Comparison of ENCODE assay signal across 8 mouse cellular contexts in the genomic region with DNA sequence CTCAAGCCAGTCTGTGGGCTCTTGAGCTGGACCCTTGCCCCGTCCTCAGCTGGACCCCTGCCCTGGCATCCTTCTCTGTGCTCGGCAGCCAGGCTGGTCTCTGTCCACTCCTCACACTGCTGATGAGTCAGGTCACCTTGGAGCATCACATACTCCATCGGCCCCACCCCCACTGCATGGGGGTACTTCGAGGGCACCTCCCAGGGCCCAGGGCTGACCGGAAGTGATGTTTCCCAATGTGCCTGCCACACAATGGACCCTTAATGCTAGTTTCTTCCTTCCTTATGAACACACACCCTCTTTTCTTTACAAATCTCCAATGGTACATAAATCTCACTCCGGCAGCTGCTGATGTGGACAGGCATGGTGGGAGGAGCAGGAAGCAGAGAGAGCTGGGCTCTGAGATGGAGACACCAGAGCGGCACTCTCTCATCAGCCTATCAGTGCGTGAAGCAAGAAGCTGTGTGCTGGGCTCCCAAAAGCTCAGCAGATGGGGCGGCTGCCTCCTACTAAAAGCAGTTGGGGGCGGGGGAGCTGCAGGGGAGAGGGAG.
DNase-seq lines count a peak whose midpoint lies in the region; ATAC-seq and TF ChIP-seq lines count a peak whose summit lies in the region.
"Had no signal": no experiment of that assay in that cellular context is flagged by ENCODE, and none has a peak within 500 bp of the region (broad histone marks: within the 10 kb centered on the region; RNA-seq: fewer than 3 reads in every experiment).

No protein-coding gene starts in this region.

- no peak for TF ChIP-seq CTCF in thymus, adult 2 months (IDR thresholded peaks at IDR 0.05; ENCODE audit: borderline replicate concordance, control insufficient read depth, extremely low read depth, insufficient read depth, low read length, poor library complexity)

- H3K4me1 ChIP-seq in thymus, adult 2 months (replicated peaks; ENCODE audit: control insufficient read depth, insufficient read depth, low read length), result peaks cover 54% of the 10 kb centered on the region
- peaks cover 37% of the 10 kb centered on the region for H3K4me1 ChIP-seq in heart, embryonic 15.5 days (replicated peaks)
- H3K4me1 ChIP-seq in liver, embryonic 15.5 days (replicated peaks), result 0 out of 2 replicates have a peak, but pooled peaks cover 5% of the 10 kb centered on the region

- H3K4me2 ChIP-seq in heart, embryonic 15.5 days, result no peak overlapping the region
- H3K4me2 ChIP-seq in liver, embryonic 15.5 days, result no peak overlapping the region
- H3K4me2 ChIP-seq: hindbrain, embryonic 15.5 days had no signal

- DNase-seq in thymus, postnatal 14 days, result peak; percentile 43
- no peak for DNase-seq in thymus, adult 2 months
- peak; percentile 73 to 87 for DNase-seq in kidney, postnatal 25 days
- peak; percentile 53 for DNase-seq in right cerebral cortex, postnatal 14 days
- DNase-seq in urinary bladder, postnatal 25 days (ENCODE audit: low spot score), result no peak

- no peaks in the 10 kb centered on the region for H3K27me3 ChIP-seq in thymus, adult 2 months (ENCODE audit: control insufficient read depth, insufficient read depth, low read length)
- H3K27me3 ChIP-seq in heart, embryonic 15.5 days, result no peaks in the 10 kb centered on the region
- no peaks in the 10 kb centered on the region for H3K27me3 ChIP-seq in liver, embryonic 15.5 days
- H3K27me3 ChIP-seq: hindbrain, embryonic 15.5 days had no signal

- no peak for TF ChIP-seq POLR2A in thymus, adult 2 months (IDR thresholded peaks at IDR 0.05; ENCODE audit: control insufficient read depth, extremely low read depth, insufficient read depth, low read length, poor library complexity)

- no peak overlapping the region for H3K9ac ChIP-seq in heart, embryonic 15.5 days
- no peak overlapping the region for H3K9ac ChIP-seq in liver, embryonic 15.5 days
- H3K9ac ChIP-seq: hindbrain, embryonic 15.5 days had no signal

- 70% methylated on average over 10 of the region's 10 CpGs for WGBS in thymus, adult 2 months
- 51% methylated on average over 10 of the region's 10 CpGs for WGBS in heart, embryonic 15.5 days
- 22% methylated on average over 10 of the region's 10 CpGs for WGBS in liver, embryonic 15.5 days (ENCODE audit: insufficient replicate concordance)

- no peak overlapping the region for H3K4me3 ChIP-seq in thymus, adult 2 months (ENCODE audit: control insufficient read depth, insufficient read depth, low read length)
- H3K4me3 ChIP-seq in heart, embryonic 15.5 days, result no peak overlapping the region
- no peak overlapping the region for H3K4me3 ChIP-seq in liver, embryonic 15.5 days (replicated peaks)
- H3K4me3 ChIP-seq: hindbrain, embryonic 15.5 days had no signal

- H3K9me3 ChIP-seq in heart, embryonic 15.5 days (replicated peaks), result no peaks in the 10 kb centered on the region
- no peaks in the 10 kb centered on the region for H3K9me3 ChIP-seq in liver, embryonic 15.5 days (replicated peaks)
- H3K9me3 ChIP-seq: hindbrain, embryonic 15.5 days had no signal

- ATAC-seq in heart, embryonic 15.5 days (replicated peaks; ENCODE audit: insufficient number of reproducible peaks, insufficient read depth, low FRiP score, low read depth), result peak; percentile 44; the same call in 1 of the 2 replicates
- ATAC-seq in liver, embryonic 15.5 days (ENCODE audit: insufficient read depth), result no peak

- H3K27ac ChIP-seq in thymus, adult 2 months (ENCODE audit: control insufficient read depth, insufficient read depth, low read length), result no peak overlapping the region
- peak overlapping the region; percentile 62 for H3K27ac ChIP-seq in heart, embryonic 15.5 days
- peak overlapping the region; percentile 34; the same call in 1 of the 2 replicates for H3K27ac ChIP-seq in liver, embryonic 15.5 days (replicated peaks)
- H3K27ac ChIP-seq: hindbrain, embryonic 15.5 days had no signal

- no peaks in the 10 kb centered on the region for H3K36me3 ChIP-seq in thymus, adult 2 months (ENCODE audit: control insufficient read depth, insufficient read depth, low read length)
- H3K36me3 ChIP-seq in heart, embryonic 15.5 days, result no peaks in the 10 kb centered on the region
- no peaks in the 10 kb centered on the region for H3K36me3 ChIP-seq in liver, embryonic 15.5 days (replicated peaks)
- H3K36me3 ChIP-seq: hindbrain, embryonic 15.5 days had no signal

Comparison
In these comparisons a context has a peak if more than half of its experiments do, and no peak if none do; other contexts are left out.
1. DNase-seq: peak in thymus, postnatal 14 days (single experiment), kidney, postnatal 25 days (2 of 2) and right cerebral cortex, postnatal 14 days (single experiment); none in thymus, adult 2 months (single experiment) and urinary bladder, postnatal 25 days (single experiment).